In the genomic region with DNA sequence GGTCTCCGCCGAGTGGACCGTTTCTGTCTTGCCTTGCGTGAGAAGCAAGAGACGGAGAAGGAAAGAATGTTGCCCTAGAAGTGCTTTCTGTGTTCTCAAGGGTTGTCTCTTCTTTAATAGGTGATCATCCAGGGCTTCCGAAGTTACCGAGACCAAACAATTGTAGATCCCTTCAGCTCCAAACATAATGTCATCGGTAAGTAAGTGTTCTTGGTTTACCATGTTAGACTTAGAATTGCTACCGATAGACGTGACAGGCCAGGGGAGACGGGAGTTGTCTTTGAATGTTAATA, we compare ENCODE assay signal across 8 mouse cellular contexts. TPM values are rescaled to one million over a fixed set of nuclear protein-coding genes. Genes with fewer than 3 reads are reported as not detected.
DNase-seq lines count a peak whose midpoint lies in the region; ATAC-seq and TF ChIP-seq lines count a peak whose summit lies in the region.

No protein-coding gene starts in this region.

- H3K4me2 ChIP-seq in kidney, embryonic 15.5 days = peak overlapping the region; percentile 77
- peak overlapping the region; percentile 94 for H3K4me2 ChIP-seq in hindbrain, embryonic 13.5 days
- peak overlapping the region; percentile 91 for H3K4me2 ChIP-seq in midbrain, embryonic 14.5 days (ENCODE audit: low read length)

- no peak for DNase-seq in kidney, postnatal 10 days
- no peak for DNase-seq in midbrain, embryonic 14.5 days
- DNase-seq in right cerebral cortex, postnatal 10 days (ENCODE audit: low spot score in 2 of 2) = no peak
- DNase-seq in gastrocnemius, postnatal 25 days = no peak
- no peak for DNase-seq in spleen, postnatal 36 days (ENCODE audit: low spot score in 2 of 2)

- WGBS in kidney, embryonic 15.5 days = 10% methylated on average over 11 of the region's 11 CpGs
- WGBS in hindbrain, embryonic 13.5 days = 9% methylated on average over 11 of the region's 11 CpGs
- WGBS in midbrain, embryonic 14.5 days = 10% methylated on average over 11 of the region's 11 CpGs

- TF ChIP-seq CTCF in bone marrow macrophage, adult 2 months (IDR thresholded peaks at IDR 0.05; ENCODE audit: low read depth, low read length) = no peak; the same call in 1 of the 2 replicates

- no peak for ATAC-seq in kidney, embryonic 15.5 days (replicated peaks; ENCODE audit: low FRiP score)
- no peak for ATAC-seq in hindbrain, embryonic 13.5 days (ENCODE audit: low FRiP score)
- no peak for ATAC-seq in midbrain, embryonic 14.5 days (ENCODE audit: low FRiP score, low TSS enrichment)

- H3K36me3 ChIP-seq in kidney, embryonic 15.5 days = peaks cover 30% of the 10 kb centered on the region
- H3K36me3 ChIP-seq in hindbrain, embryonic 13.5 days = peaks cover 20% of the 10 kb centered on the region
- H3K36me3 ChIP-seq in midbrain, embryonic 14.5 days (ENCODE audit: control insufficient read depth, insufficient read depth, low read length) = peaks cover 10% of the 10 kb centered on the region; the same call in 1 of the 2 replicates

- H3K27me3 ChIP-seq in kidney, embryonic 15.5 days = no peaks in the 10 kb centered on the region
- H3K27me3 ChIP-seq in hindbrain, embryonic 13.5 days = no peaks in the 10 kb centered on the region
- H3K27me3 ChIP-seq in midbrain, embryonic 14.5 days (ENCODE audit: control insufficient read depth, insufficient read depth, low read length) = no peaks in the 10 kb centered on the region

- no peaks in the 10 kb centered on the region for H3K9me3 ChIP-seq in kidney, embryonic 15.5 days (replicated peaks)
- no peaks in the 10 kb centered on the region for H3K9me3 ChIP-seq in hindbrain, embryonic 13.5 days
- no peaks in the 10 kb centered on the region for H3K9me3 ChIP-seq in midbrain, embryonic 14.5 days (ENCODE audit: control insufficient read depth, low read length)

- peak overlapping the region; percentile 97 for H3K27ac ChIP-seq in kidney, embryonic 15.5 days
- no peak overlapping the region for H3K27ac ChIP-seq in bone marrow macrophage, adult 2 months (ENCODE audit: insufficient read depth, low read depth, low read length)
- H3K27ac ChIP-seq in hindbrain, embryonic 13.5 days = peak overlapping the region; percentile 97
- peak overlapping the region; percentile 98; the same call in 1 of the 2 replicates for H3K27ac ChIP-seq in midbrain, embryonic 14.5 days (replicated peaks; ENCODE audit: low read depth, low read length)

- no peak for TF ChIP-seq POLR2A in bone marrow macrophage, adult 2 months (IDR thresholded peaks at IDR 0.05; ENCODE audit: borderline replicate concordance, low read depth, low read length)

- peak overlapping the region; percentile 99 for H3K9ac ChIP-seq in kidney, embryonic 15.5 days
- peak overlapping the region; percentile 92 for H3K9ac ChIP-seq in hindbrain, embryonic 13.5 days
- H3K9ac ChIP-seq in midbrain, embryonic 14.5 days (replicated peaks; ENCODE audit: low read length) = peak overlapping the region; percentile 96

- peak overlapping the region; percentile 99 for H3K4me3 ChIP-seq in kidney, embryonic 15.5 days (replicated peaks)
- peak overlapping the region; percentile 95 for H3K4me3 ChIP-seq in bone marrow macrophage, adult 2 months (ENCODE audit: insufficient read depth, low read length)
- H3K4me3 ChIP-seq in hindbrain, embryonic 13.5 days = peak overlapping the region; percentile 96
- H3K4me3 ChIP-seq in midbrain, embryonic 14.5 days (replicated peaks; ENCODE audit: low read depth, low read length) = peak overlapping the region; percentile 96

- H3K4me1 ChIP-seq in kidney, embryonic 15.5 days = peaks cover 16% of the 10 kb centered on the region
- peaks cover 14% of the 10 kb centered on the region for H3K4me1 ChIP-seq in bone marrow macrophage, adult 2 months (ENCODE audit: control insufficient read depth, insufficient read depth, low read length)
- H3K4me1 ChIP-seq in hindbrain, embryonic 13.5 days (replicated peaks) = peaks cover 21% of the 10 kb centered on the region
- peaks cover 12% of the 10 kb centered on the region for H3K4me1 ChIP-seq in midbrain, embryonic 14.5 days (ENCODE audit: control insufficient read depth, insufficient read depth, low read length)

RNA-seq across cellular contexts. Expression of gene Smc3, which starts 1.1 kb away (rescaled TPM):
- 74.7 and 75.6 TPM in 2 replicates for polyA plus RNA-seq in kidney, embryonic 15.5 days (2015; fragmentation: Nextera tagmentation; extraction: Ambion mirVana)
- 40.6 and 41.7 TPM in 2 replicates for polyA plus RNA-seq in bone marrow macrophage, adult 2 months (2012; ENCODE audit: insufficient read depth, insufficient read length, missing spikeins)
- polyA plus RNA-seq in hindbrain, embryonic 13.5 days (2015; fragmentation: Nextera tagmentation; extraction: Ambion mirVana) = 68.0 and 69.6 TPM in 2 replicates
- 66.3 and 67.8 TPM in 2 replicates for polyA plus RNA-seq in midbrain, embryonic 14.5 days (2014; fragmentation: Nextera tagmentation; extraction: Ambion mirVana)
- total RNA-seq in gastrocnemius, postnatal 25 days (2021) = 10 to 100 TPM; 13.9 to 16.0 TPM

RNA-seq across cellular contexts. Expression of gene Nutf2-ps1, which starts 12.4 kb away (rescaled TPM):
- 381 and 430 TPM in 2 replicates for polyA plus RNA-seq in kidney, embryonic 15.5 days (2015; fragmentation: Nextera tagmentation; extraction: Ambion mirVana)
- 62.6 and 67.3 TPM in 2 replicates for polyA plus RNA-seq in bone marrow macrophage, adult 2 months (2012; ENCODE audit: insufficient read depth, insufficient read length, missing spikeins)
- polyA plus RNA-seq in hindbrain, embryonic 13.5 days (2015; fragmentation: Nextera tagmentation; extraction: Ambion mirVana) = 283 and 310 TPM in 2 replicates
- 221 and 229 TPM in 2 replicates for polyA plus RNA-seq in midbrain, embryonic 14.5 days (2014; fragmentation: Nextera tagmentation; extraction: Ambion mirVana)
- 10 to 100 TPM; 42.5 to 67.6 TPM for total RNA-seq in gastrocnemius, postnatal 25 days (2021)
